Mouse (Mus musculus): ENCODE measurements at regions not wholly inside any gene's neighbourhood (a gene's known extent, or its start where the extent isn't known, plus 50 kb on each side); places are given as distances from the start of the nearest gene placed in this dataset.

DNA sequence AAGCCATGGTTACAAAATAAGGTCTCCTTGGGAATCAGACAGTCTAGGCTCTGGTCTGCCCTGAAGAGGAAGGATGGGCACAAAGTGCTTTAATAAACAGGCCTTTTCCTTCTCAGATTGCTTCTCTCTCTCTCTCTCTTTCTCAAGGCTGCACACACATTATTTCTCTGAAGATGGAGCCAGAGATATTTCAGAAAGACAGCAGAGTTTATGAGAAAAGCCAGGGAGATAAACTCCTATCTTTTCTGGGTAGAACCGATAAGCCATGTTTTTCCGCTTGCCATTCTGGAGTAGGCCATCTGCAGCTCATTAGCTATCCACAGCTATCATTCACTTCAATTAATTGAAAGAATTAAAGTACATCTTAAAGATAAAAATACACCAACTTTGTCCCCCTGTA lies 373.2 kb upstream of the Cobl start:
- TF ChIP-seq CTCF (conservative IDR thresholded peaks at IDR 0.05; ENCODE audit: low read length) (no peak), NANOG (IDR thresholded peaks at IDR 0.05; ENCODE audit: borderline replicate concordance, low read length) (no peak)
